Mouse (Mus musculus): Measurements from ENCODE around the gene Keap1. TPM values are rescaled to one million over a fixed set of nuclear protein-coding genes. Genes with fewer than 3 reads are reported as not detected.
"Not testable (repeated sequence)": the region's sequence is repeated elsewhere in the genome, so short reads cannot be mapped to it uniquely, and the experiment has no call there.

Gene Keap1
- polyA plus RNA-seq, 1 experiment from 2014 or later = 72.5 TPM

DNA sequence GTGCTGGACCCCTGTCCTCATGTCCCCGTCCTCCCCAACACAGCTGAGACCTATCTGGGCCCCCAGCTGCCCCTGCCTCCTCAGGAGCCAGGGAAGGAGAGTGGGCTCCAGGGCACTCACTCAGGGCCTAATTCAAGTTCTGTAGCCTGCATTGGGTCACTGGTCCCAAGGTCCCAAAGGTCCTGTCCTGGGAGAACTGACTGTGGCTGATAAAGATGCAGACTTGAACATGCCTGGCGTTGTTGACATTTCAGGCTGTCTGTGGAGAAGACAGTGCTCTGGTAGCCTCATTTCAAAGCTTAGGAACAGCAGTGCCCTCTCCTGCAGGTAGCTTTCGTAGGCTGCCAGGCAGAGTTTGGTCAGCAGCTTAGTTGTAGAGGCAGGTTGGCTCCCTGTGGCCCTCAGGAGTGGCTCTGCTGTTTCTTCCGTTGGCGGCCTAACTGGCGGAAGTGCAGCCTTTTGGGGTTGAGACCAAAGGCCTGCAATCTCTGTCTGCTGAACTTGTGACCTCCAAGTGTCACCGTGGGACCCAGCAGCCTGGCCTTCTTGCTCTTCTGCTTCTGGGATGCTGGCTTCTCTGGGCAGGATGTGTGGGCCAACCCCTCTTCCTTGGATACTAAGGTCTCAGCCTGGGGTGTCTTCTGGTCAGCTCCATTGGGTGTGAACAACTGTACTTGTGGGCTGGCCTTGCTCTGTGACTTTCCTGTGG lies 34.5 kb upstream of the Keap1 start:
- Histone ChIP-seq H3K27ac (replicated peaks) (no peak overlapping the region), H3K9me3 (no peaks in the 10 kb centered on the region), H3K36me3 (peaks cover 88% of the 10 kb centered on the region), H3K27me3 (no peaks in the 10 kb centered on the region), H3K4me3 (no peak overlapping the region), H3K4me1 (no peaks in the 10 kb centered on the region), H3K9ac (replicated peaks) (no peak overlapping the region), H3K4me2 (replicated peaks) (no peak overlapping the region)
- 85% methylated on average over 7 of the region's 7 CpGs for WGBS
- ATAC-seq (replicated peaks) = no peak

DNA sequence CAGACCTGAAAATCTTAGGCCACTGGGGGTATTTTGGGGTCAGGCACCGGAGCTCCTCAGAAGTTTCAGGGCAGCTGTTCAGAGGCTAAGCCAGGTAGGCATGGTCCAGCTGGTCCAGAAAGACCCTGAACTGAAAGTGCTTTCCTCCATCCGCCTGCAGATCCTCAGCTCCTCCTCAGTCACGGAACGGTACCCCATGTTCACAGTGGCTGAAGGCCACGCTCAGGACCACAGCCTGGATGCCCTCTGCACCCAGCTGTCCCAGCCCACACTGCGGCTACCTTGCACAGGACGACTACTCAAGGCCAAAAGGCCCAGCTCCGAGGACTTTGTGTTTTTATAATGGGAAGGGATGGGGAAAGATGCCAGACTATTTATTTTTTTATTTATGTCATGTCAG lies 33.9 kb upstream of the Keap1 start:
- no peaks in the 10 kb centered on the region for H3K27me3 ChIP-seq
- WGBS = 88% methylated on average over 8 of the region's 8 CpGs
- H3K9ac ChIP-seq (replicated peaks) = no peak overlapping the region
- H3K36me3 ChIP-seq = peaks cover 90% of the 10 kb centered on the region
- no peak for ATAC-seq (replicated peaks)
- H3K4me3 ChIP-seq = no peak overlapping the region
- no peak overlapping the region for H3K27ac ChIP-seq (replicated peaks)
- no peaks in the 10 kb centered on the region for H3K9me3 ChIP-seq
- no peak overlapping the region for H3K4me2 ChIP-seq (replicated peaks)
- no peaks in the 10 kb centered on the region for H3K4me1 ChIP-seq

DNA sequence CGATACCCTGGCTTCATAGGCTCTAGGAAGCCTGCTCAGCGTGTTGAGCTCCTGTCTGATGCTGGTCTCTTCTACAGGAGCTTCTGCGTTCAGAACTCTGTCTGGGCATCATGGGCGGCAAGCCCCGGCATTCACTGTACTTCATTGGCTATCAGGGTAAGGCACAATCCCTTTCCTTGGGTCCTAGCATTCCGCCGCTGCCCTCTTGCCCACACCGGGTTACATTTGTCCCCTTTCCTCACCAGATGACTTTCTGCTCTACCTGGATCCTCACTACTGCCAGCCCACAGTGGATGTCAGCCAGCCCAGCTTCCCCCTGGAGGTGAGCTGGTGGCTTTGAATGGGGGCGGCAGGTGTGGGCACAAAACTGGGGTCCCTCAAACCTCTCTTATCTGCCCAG lies 33.2 kb upstream of the Keap1 start:
- H3K27me3 ChIP-seq = no peaks in the 10 kb centered on the region
- H3K27ac ChIP-seq (replicated peaks) = no peak overlapping the region
- no peaks in the 10 kb centered on the region for H3K9me3 ChIP-seq
- H3K4me1 ChIP-seq = no peaks in the 10 kb centered on the region
- no peak overlapping the region for H3K4me2 ChIP-seq (replicated peaks)
- no peak overlapping the region for H3K4me3 ChIP-seq
- no peak overlapping the region for H3K9ac ChIP-seq (replicated peaks)
- WGBS = 91% methylated on average over 9 of the region's 9 CpGs
- no peak for ATAC-seq (replicated peaks)
- H3K36me3 ChIP-seq = peaks cover 87% of the 10 kb centered on the region

DNA sequence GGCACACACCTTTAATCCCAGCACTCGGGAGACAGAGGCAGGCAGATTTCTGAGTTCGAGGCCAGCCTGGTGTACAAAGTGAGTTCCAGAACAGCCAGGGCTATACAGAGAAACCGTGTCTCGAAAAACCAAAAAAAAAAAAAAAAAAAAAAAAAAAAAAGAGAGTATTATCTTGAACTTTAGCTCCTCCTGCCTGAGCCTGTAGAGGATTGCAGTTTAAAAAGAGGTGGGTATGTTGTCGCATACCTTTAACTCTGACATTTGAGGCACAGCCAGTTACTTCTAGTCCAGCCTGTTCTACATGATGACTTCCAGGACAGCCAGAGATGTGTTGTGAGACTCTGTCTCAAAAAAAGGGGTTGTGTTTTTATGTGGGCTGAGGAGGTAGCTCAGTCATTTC lies 30.4 kb upstream of the Keap1 start:
- not testable (repeated sequence) for H3K9me3 ChIP-seq; H3K27me3 ChIP-seq; H3K4me2 ChIP-seq (replicated peaks); H3K27ac ChIP-seq (replicated peaks); ATAC-seq (replicated peaks); H3K4me3 ChIP-seq; H3K9ac ChIP-seq (replicated peaks)
- Histone ChIP-seq H3K36me3 (peaks cover 73% of the 10 kb centered on the region), H3K4me1 (peaks cover 17% of the 10 kb centered on the region)
- WGBS = 83% methylated on average over 5 of the region's 5 CpGs

DNA sequence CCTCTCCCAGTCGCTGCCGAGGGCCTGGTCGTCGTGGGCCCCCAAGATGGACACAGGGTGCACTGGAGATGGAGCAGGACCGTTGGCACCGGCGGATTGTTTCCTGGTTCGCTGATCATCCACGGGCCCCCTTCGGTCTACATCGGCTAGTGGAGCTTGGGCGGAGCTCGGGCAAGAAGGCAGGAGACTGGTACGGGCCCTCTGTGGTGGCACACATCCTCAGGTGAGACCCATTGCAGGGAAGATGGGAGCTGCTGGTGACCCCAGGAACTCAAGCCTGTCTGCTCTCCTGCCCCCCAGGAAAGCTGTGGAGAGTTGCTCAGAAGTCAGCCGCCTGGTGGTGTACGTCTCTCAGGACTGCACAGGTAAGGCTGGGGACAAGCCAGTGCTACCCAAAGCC lies 29.1 kb upstream of the Keap1 start:
- no peak overlapping the region for H3K4me2 ChIP-seq (replicated peaks)
- peaks cover 21% of the 10 kb centered on the region for H3K4me1 ChIP-seq
- ATAC-seq (replicated peaks) = no peak
- H3K4me3 ChIP-seq = no peak overlapping the region
- no peaks in the 10 kb centered on the region for H3K9me3 ChIP-seq
- no peak overlapping the region for H3K9ac ChIP-seq (replicated peaks)
- no peaks in the 10 kb centered on the region for H3K27me3 ChIP-seq
- no peak overlapping the region for H3K27ac ChIP-seq (replicated peaks)
- H3K36me3 ChIP-seq = peaks cover 60% of the 10 kb centered on the region
- 91% methylated on average over 16 of the region's 16 CpGs for WGBS

DNA sequence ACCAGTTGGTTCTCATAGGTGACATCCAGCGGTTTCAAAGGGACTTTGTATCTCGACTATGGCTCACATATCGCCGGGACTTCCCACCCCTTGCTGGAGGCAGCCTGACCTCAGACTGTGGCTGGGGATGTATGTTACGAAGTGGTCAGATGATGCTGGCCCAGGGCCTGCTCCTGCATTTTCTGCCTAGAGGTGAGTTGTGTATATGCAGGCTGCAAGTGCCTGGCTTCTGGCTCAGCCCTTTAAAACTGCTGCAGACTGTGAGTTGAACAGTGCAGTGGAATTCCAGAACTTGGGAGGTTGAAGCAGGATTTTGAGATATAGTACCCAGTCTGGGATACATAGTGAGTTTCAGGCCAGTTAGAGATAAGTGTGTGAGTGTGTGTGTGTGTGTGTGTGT lies 27.7 kb upstream of the Keap1 start:
- H3K4me3 ChIP-seq = no peak overlapping the region
- no peaks in the 10 kb centered on the region for H3K9me3 ChIP-seq
- peaks cover 46% of the 10 kb centered on the region for H3K36me3 ChIP-seq
- 90% methylated on average over 5 of the region's 5 CpGs for WGBS
- no peak overlapping the region for H3K4me2 ChIP-seq (replicated peaks)
- no peak overlapping the region for H3K27ac ChIP-seq (replicated peaks)
- H3K27me3 ChIP-seq = no peaks in the 10 kb centered on the region
- H3K4me1 ChIP-seq = peaks cover 21% of the 10 kb centered on the region
- ATAC-seq (replicated peaks) = no peak
- no peak overlapping the region for H3K9ac ChIP-seq (replicated peaks)

DNA sequence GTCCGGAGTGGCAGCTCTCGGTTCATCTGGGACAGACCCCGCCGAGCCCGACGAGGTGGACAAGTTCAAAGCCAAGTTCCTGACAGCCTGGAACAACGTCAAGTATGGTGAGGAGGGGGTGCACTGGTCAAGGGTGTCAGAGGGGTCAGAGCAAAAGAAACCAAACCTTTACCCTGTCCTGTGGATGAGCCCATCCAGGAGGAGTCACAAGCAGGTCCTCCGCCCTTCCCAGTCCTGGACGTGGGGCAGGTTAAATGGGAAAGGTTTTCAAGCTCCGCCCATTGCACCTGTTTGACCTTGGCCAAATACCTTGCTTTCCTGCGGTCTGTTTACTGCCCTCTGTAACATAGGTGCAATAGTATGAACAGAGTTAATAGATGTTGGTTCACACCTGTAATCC lies 26.4 kb upstream of the Keap1 start:
- ATAC-seq (replicated peaks) = no peak; the same call in 1 of the 2 replicates
- no peaks in the 10 kb centered on the region for H3K9me3 ChIP-seq
- no peaks in the 10 kb centered on the region for H3K27me3 ChIP-seq
- peak overlapping the region; percentile 92 for H3K9ac ChIP-seq (replicated peaks)
- peak overlapping the region; percentile 84 for H3K4me3 ChIP-seq
- peak overlapping the region; percentile 82 for H3K4me2 ChIP-seq (replicated peaks)
- peaks cover 33% of the 10 kb centered on the region for H3K36me3 ChIP-seq
- WGBS = 5% methylated on average over 11 of the region's 11 CpGs
- H3K4me1 ChIP-seq = peaks cover 21% of the 10 kb centered on the region
- H3K27ac ChIP-seq (replicated peaks) = peak overlapping the region; percentile 70; the same call in 1 of the 2 replicates

DNA sequence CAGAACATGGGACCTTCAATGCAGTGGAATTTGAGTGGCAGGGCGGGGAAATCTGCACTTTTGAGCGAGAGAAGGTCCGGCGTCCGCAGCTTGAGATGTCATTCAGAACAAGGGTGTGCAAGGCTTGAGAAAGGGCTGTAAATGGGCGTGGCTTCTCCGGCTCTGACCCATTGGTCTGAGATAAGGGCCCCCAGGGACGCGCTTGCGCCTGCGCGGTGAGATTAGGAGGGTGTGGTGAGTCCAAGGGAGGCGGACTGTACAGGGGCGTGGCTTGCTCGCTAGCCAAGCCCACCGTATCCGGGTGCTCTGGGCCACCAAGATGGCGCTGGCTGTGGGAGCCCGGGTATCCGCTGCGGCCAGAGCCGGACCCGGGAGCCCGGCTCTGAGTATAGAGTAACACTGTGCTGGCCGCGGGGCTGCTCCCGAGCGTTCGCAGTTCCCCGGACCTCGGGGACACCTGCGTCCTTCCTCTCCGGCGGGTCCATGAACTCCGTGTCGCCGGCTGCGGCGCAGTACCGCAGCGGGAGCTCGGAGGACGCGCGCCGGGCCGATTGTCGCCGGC lies 25.9 kb upstream of the Keap1 start, which contains the start of gene Atg4d:
Gene Atg4d, plus strand, starts transcription at position 294 of the 562 bp plus-strand sequence.
- H3K27me3 ChIP-seq = no peaks in the 10 kb centered on the region
- under 1% methylated on average over 49 of the region's 49 CpGs for WGBS
- peaks cover 21% of the 10 kb centered on the region for H3K4me1 ChIP-seq
- peak within 1 kb of the TSS; percentile 82 for H3K4me2 ChIP-seq (replicated peaks)
- H3K9ac ChIP-seq (replicated peaks) = peak within 1 kb of the TSS; percentile 92
- H3K27ac ChIP-seq (replicated peaks) = peak within 1 kb of the TSS; percentile 70
- peaks cover 28% of the 10 kb centered on the region for H3K36me3 ChIP-seq
- no peaks in the 10 kb centered on the region for H3K9me3 ChIP-seq
- ATAC-seq (replicated peaks) = peak; percentile 97
- peak within 1 kb of the TSS; percentile 84 for H3K4me3 ChIP-seq

DNA sequence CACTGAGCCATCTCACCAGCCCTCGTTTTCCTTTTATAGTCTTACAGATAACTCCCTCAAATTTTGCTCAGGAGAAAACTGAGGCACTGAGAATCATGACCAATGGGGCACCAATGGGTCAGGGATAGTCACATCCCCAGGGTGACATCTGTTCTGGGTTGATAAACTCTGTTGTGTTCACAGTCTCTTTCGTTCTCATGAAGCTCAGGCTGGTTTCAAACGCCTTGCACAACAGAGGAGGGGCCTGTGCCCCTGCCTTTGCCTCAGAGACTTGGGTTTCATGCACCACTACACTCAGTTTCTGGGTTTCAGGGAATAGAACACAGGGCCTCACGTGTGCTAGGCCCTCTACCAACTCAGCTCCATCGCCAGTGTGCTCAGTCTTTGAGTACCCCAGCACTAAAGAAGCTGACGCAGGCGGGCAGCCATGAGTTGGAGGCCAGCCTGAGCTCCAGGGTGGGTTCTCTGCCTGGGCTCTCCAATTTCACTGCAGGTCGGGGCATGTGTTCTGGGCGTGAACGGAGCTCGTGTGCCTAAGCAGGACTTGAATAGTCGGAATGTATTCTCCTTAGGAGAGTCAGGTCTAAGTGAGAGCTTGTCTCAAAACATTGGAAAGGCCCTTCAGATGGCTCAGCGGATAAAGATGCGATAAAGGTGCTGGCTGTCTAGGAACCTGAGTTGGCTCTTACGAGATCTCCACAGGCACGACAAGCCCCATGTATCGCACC lies 25.3 kb upstream of the Keap1 start:
- Histone ChIP-seq H3K4me1 (peaks cover 21% of the 10 kb centered on the region), H3K36me3 (peaks cover 23% of the 10 kb centered on the region), H3K9ac (replicated peaks) (peak overlapping the region; percentile 92), H3K9me3 (no peaks in the 10 kb centered on the region), H3K4me3 (peak overlapping the region; percentile 84), H3K27ac (replicated peaks) (peak overlapping the region; percentile 56), H3K4me2 (replicated peaks) (peak overlapping the region; percentile 82), H3K27me3 (no peaks in the 10 kb centered on the region)
- 13% methylated on average over 17 of the region's 17 CpGs for WGBS
- no peak; the same call in none of the 2 replicates for ATAC-seq (replicated peaks)

DNA sequence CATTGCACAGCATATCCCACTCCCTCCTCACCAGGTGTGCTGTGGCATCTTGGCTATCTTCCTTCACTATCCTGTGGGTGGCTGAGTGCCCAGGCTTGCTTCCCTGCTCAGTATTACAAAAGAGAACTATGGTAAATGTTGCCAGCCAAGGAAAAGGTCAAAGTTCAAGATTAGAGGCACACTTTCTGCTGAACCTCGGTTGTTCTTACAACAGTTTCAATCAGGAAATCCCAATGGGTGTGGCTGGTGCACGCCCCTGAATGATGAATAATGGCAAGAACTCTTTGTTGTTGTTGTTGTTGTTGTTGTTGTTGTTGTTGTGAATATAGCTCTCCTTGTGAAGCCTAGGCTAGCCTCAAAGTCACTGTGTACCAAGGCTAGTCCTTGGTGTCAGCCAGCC lies 22.7 kb upstream of the Keap1 start:
- Histone ChIP-seq H3K9ac (replicated peaks) (no peak overlapping the region), H3K27ac (replicated peaks) (no peak overlapping the region), H3K27me3 (no peaks in the 10 kb centered on the region), H3K9me3 (no peaks in the 10 kb centered on the region), H3K4me3 (no peak overlapping the region), H3K4me2 (replicated peaks) (no peak overlapping the region), H3K4me1 (peaks cover 18% of the 10 kb centered on the region), H3K36me3 (peaks cover under 1% of the 10 kb centered on the region; the same call in 1 of the 2 replicates)
- 64% methylated on average over 2 of the region's 2 CpGs for WGBS
- ATAC-seq (replicated peaks) = no peak

DNA sequence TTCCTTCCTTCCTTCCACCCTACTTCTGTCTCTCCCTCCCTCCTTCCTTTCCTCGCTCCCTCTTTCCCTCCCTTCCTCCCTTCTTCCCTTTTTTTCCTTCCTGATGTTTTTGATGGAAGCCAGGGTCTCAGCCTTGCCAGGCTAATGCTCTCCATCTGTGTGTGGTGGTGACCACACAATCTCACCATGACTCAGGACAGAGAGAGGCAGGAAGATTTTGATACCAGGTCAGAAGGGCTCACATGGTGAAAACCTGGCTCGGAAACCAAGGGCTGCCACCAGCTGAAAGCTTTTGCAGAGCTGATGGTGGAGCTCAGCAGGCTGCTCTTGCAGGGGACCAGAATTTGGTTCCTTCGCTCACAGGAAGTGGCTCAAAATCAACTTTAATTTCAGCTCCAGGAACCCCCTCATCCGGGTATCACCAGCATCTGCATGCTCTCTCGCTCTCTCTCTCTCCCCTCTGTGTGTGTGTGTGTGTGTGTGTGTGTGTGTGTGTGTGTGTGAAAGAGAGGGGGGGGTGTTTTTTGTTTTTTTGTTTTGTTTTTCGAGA lies 21.4 kb upstream of the Keap1 start:
- H3K27ac ChIP-seq (replicated peaks) = no peak overlapping the region
- ATAC-seq (replicated peaks) = no peak
- WGBS = 78% methylated on average over 6 of the region's 6 CpGs
- no peaks in the 10 kb centered on the region for H3K36me3 ChIP-seq
- H3K9ac ChIP-seq (replicated peaks) = no peak overlapping the region
- no peak overlapping the region for H3K4me2 ChIP-seq (replicated peaks)
- no peaks in the 10 kb centered on the region for H3K27me3 ChIP-seq
- H3K9me3 ChIP-seq = no peaks in the 10 kb centered on the region
- H3K4me3 ChIP-seq = no peak overlapping the region
- peaks cover 6% of the 10 kb centered on the region for H3K4me1 ChIP-seq

DNA sequence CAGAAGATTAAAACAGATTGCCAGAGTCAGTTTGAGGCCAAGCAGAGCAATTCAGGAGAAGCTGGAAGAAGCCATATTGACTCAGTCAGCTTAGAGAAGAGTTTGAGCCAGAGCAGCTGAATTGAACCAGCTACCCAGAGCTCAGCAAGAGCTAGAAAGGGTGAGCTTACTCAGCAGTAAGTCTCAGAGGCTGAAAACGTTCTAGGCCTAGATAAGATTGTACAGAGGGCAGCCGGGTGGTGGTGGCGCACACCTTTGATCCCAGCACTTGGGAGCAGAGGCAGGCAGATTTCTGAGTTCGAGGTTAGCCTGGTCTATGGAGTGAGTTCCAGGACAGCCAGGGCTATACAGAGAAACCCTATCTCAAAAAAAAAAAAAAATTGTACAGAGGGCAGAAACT lies 17.2 kb upstream of the Keap1 start:
- ATAC-seq (replicated peaks); H3K9ac ChIP-seq (replicated peaks); H3K9me3 ChIP-seq; H3K27ac ChIP-seq (replicated peaks); H3K4me1 ChIP-seq; H3K4me2 ChIP-seq (replicated peaks); H3K36me3 ChIP-seq; H3K4me3 ChIP-seq; H3K27me3 ChIP-seq: not testable (repeated sequence)
- WGBS = 84% methylated on average over 4 of the region's 4 CpGs

All from forebrain, embryonic 15.5 days (tissue).